Mouse (Mus musculus) urinary bladder, postnatal 25 days (tissue): ENCODE measurements at regions not wholly inside any gene's neighbourhood (a gene's known extent, or its start where the extent isn't known, plus 50 kb on each side); places are given as distances from the start of the nearest gene placed in this dataset.

Source experiments
- DNase-seq: peaks from one replicate; pipeline ENCODE4 v3.0.0; 2022; ENCODE audit warnings: low spot score

- DNase-seq, result no peak
These were observed 59.7 kb upstream of the Tgm3 start for GRCm38 (mm10) chr2:129952486-129952885.

GRCm38 (mm10) chr2:129955260-129955691 is 56.9 kb upstream of the Tgm3 start:
- no peak for DNase-seq

GRCm38 (mm10) chr2:129958120-129958519 is 54.0 kb upstream of the Tgm3 start:
- DNase-seq, result no peak

DNA sequence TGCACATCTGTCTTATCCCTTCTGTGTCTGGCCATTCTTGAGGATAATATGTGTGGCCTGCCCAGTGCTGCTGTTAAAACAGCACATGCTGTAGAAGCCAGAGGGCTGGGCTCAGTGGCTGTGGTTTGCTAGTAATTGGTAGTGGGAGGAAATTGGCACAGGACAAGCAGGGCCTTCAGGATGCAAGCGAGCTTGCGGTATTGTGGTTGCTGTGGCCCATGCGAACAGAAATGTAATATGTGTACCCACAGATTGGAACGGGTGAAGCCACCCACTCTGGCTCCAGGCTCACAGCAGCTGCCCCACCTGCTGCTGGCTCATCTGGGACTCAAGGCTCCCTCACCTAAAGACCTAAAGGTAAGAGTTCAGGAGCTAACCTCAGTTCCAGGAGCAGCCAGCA is 51.8 kb upstream of the Tgm3 start:
- DNase-seq, result no peak

DNA sequence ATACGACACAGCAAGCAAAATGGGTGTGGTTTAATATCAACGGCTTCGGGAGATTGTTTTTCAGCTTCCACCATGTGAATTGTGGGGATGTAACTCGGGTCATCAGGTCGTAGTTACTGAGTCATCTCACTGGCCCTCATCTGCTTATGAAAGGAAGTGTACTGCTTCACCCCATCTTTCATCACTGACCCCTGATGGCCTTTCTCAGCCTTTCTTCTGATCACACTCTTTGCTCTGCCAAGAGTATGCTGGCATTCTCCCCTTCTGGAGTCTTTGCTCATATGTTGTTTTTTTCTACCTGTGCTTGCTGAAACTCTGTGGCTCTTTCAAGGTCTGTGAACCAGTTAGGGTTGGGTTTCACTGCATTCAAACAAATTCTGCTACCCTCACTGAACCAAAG is 50.6 kb upstream of the Tgm3 start:
- DNase-seq, result no peak
